Mouse (Mus musculus) cerebral cortex, adult 2 months (tissue): Measurements from ENCODE around the gene Isy1.

ENCODE experiments used
- WGBS: fragments of 180-500 bp; shearing (Covaris S2); methylation state at CpG from one replicate; pipeline ENCODE4 v1.1.7; 2018; 5-methylcytosine and 5-hydroxymethylcytosine counted together

Gene Isy1

DNA sequence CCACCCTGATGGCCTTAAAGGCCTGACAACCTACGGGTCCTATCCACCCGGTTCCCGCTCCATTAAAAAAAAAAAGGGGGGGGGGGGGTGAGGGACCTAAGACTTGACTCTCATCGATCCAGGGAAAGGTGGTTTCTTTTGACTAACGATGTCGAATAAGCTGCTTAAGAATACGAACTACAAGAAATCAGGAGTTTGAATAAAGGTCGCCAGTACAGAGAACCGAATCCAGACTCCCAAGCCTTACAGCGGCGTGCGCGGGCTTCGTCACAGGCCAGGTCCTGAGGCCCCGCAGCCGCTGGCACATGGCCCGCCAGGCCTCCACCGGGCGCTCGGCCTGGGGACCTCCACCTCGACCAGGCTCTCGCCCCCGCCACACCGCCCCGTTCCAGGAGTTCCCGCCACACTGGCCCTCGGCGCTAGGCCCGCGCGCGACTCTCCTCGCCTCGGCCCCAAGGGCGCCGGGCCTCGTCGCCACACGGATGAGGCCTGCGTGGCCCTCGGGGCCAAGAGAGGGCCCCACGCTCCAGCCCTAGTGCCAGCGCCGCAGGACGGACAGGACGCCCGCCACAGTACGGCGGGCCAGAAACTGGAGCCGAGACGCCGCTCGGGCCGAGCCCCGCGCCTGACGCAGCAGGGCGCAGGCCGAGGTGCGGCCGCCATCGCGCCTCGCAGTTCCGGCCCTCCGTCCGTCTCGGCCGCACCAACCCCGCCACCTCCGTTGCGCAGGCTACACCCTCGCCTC lies 11.7 kb upstream of the Isy1 start:
- under 1% methylated on average over 71 of the region's 73 CpGs for WGBS

DNA sequence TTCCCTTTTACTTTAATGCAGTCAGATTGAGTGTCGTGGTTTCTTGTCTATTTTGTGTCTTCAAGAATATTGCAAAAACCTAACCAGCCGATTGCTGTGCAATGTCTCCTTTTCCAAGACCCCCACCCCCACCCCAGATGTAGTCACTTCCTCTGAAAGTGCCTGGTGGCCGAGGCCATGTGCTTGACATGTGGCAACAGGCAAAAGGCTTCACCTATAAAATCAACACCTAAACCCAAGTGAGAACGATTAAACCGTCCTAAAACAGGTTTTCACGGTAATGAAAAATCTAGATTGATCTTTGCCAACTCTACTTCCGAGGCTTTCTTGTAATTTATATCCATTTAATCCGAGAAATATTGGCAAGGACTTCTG lies 11.2 kb upstream of the Isy1 start:
- WGBS, result under 1% methylated on average over 8 of the region's 8 CpGs

DNA sequence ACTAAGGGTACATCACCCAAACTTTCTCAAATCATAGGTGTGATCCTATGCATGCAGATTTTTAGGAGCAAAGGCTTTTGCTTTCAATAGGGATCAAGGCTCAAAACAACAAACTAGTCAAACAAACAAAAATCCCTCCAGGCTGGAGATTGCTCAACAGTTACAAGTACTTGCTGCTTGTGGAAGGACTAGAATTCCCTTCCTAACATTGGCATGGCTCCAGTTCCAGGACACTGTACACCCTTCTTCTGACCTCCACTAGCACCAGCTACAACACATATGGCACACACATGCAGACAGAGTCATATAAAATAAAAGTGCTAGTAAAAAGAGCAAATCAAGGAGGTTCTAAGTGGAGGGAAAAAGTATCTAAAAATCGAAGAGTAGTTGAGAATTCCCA lies 8.2 kb upstream of the Isy1 start:
- WGBS, result 78% methylated on average over 1 of the region's 1 CpGs

DNA sequence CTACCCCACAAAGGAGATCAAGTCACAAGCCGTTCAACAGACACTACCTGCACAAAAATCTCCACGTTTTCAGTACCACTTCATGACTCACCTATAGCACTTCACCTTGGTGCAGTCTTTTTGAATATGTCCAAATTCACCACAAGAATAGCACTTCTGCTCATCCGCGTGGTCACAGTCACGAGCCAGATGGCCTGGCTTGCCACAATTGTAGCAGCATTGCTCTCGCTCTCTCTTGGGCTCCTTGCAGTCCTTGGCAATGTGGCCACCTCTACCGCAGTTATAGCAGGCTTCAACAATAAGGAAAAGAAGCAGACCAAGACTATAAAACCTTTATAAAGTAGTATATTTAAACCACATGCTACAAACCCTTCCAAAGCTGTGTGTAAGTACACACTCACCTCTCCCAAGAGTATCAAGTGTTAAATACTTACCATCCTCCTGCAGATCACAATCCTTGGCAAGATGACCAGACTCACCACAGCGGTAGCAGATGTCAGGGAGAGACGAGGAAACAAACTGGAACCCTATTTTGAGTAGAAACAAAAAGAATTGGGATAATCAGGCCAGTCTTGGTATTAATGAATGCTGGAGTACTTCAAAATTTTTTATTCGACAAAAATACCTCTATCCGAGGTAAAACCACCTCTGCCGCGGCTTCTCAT lies 6.6 kb upstream of the Isy1 start:
- 70% methylated on average over 13 of the region's 13 CpGs for WGBS

DNA sequence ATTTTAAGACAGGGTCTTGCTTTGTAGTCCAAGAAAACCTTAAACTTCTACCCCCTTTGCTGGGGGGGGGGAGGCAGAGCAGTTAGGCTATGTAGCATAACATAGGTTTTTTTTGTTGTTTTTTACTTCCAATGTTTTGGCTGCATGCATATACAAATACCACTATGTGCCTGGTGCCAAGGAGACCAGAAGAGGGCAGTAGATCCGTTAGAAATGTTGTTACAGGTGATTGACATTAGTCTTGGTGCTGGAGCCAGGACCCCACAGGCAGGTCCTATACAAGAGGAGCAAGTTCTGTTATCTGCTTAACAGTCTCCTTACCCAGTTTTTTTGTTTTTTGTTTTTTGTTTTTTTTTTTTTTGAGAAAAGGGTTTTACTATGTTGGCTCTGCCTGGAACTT lies 3.7 kb upstream of the Isy1 start:
- 5% methylated on average over 1 of the region's 1 CpGs for WGBS

DNA sequence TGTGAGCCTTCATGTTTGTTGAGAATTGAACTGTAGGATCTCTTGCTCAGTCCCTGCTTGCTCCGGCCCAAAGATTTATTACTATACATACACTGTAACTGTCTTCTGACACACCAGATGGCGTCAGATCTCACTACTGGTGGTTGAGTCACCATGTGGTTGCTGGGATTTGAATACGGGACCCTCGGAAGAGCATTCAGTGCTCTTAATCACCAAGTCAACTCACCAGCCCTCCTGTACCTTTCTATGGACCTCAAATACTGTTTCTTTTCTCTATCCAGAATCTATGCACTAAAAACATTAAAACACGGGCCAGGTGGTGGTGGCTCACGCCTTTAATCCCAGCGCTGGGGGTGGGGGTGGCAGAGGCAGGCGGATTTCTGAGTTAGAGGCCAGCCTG lies 3.0 kb upstream of the Isy1 start:
- WGBS, result 62% methylated on average over 8 of the region's 8 CpGs

DNA sequence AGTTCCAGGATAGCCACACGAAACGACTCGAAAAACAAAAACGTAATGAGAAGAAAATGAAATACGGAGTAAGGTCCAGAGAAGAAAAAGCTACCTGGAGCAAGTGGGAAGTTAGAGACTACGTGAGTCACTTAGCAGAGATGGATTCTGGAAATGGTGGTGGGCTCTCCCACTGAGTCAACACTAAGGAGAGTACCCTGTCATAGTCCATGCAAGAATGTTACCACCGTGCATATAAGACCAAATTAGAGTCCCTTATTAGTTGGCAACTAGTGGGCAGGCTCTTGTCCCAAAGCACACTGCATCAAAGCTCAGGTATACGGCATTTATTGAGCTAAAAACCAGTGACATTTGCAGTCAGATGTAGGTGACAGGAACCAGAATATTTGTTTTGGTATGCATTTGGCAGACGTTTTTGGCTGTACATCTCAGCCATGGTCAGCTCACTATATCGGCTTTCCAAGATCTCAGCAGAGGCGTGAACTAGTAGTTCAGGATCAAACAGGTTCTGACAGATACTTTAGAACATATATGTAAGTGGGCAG lies 1.3 kb upstream of the Isy1 start:
- WGBS, result 58% methylated on average over 11 of the region's 11 CpGs

DNA sequence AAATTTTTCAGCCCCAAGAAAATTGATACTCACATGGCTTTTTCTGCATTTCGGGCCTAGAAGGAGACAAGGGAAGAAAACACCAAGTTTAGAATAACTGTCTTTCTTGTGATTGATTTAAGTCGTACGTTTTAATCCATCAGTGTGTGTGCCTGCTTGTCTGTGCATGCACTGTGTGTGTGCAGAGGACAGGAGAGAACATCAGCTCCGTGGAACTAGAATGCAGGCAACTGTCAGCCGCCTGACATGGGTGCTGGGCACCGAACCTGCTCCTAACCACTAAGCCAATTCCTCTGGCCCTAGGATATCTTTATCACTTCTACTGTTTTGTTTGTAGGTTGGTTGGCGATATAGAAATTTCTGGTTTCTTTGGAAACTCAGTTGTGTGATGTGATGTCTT lies 2.9 kb downstream of the Isy1 start, which contains the start of gene Gm45140:
TSS of gene Gm45140 (minus strand) at position 101 of the 400 bp plus-strand sequence.
- 92% methylated on average over 7 of the region's 7 CpGs for WGBS

DNA sequence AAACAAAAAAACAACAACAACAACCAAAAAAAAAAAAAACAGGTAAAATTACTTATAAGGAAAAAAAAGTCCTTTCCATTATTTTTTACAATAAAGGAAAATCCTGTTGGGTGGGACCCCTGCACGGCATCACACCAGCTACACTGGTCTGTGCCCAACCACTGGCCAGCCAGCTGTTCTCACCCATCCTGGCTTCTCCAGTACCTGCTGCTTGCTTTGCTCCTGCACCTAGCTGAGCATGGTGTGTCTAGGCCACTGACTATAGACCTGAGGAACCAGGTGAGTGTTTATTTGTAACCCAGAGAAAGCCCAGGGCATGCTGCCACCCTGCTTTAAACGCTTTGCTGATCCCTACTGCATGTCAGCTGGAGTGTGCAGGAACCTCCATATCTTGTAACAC lies 18.2 kb downstream of the Isy1 start:
- WGBS, result 95% methylated on average over 2 of the region's 2 CpGs

DNA sequence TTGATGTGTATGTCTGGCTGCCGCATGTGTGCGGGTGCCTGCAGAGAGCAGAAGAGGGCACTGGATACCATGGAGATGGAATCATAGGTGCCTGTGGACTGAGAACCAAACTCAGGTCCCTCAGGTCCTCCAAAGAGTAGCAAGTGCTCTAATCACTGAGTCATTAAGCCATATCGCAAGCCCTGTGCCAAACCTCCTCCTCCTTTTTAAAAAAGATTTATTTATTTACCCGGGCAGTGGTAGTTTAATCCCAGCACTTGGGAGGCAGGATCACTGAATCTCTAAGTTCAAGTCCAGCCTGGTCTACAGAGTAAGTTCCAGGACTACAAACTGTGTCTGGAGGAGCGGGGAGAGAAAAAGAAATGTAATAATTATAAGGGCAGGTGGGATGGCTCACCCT lies 24.1 kb downstream of the Isy1 start:
- 92% methylated on average over 5 of the region's 5 CpGs for WGBS

DNA sequence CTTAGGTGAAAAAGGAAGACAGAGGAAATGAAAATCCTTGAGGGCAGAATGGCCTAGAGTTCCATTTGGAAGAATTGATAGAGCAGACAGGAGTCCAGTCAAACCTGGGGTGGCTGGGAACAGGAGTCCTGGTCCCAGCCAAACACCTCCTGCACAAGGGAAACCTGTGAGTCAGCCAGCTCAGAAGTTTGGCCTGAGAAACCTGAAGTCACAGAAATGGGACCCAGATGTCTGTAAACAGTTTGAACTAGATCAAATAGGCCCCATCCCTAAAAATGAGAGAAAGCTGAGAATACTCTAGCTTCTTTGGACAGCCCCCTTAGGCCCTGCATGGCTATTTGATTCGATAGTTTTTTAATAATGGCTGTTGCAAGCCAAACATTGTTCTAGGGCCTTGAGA lies 25.9 kb downstream of the Isy1 start:
- 92% methylated on average over 1 of the region's 1 CpGs for WGBS

DNA sequence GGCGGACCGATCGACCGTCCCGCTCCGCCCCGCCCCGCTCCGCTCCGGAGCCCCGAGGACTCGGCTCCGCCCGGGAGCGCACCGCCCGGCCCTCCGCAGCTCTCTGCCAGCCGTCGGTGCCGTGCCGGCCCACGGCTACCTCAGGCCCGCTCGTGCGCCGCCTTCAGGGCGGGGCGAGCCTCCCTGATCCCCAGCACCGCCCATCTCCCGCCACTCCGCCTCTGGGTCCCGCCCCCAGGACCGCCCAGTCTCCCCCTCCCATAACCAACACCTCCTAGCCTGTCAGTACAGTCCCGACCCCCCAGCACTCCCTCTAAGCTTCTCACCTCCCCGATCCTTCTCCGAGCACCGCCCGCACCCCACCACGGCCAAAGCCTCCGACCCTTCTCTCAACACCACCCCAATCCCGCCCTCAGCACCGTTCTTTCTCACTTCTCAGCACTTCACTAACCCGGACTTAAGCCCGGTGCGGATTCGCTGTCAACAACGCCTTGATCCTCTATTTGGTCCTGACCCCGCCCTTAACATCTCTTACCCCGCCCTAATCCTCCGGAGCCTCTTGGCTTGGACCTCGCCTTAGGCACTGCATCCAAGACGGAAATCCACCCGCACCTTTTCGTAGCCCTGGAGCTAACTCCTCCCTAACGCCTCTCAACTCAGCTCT lies 26.8 kb downstream of the Isy1 start, which contains the start of gene Rab43:
TSS of gene Rab43 (minus strand) at position 490 of the 664 bp plus-strand sequence.
- WGBS, result 1% methylated on average over 53 of the region's 56 CpGs

DNA sequence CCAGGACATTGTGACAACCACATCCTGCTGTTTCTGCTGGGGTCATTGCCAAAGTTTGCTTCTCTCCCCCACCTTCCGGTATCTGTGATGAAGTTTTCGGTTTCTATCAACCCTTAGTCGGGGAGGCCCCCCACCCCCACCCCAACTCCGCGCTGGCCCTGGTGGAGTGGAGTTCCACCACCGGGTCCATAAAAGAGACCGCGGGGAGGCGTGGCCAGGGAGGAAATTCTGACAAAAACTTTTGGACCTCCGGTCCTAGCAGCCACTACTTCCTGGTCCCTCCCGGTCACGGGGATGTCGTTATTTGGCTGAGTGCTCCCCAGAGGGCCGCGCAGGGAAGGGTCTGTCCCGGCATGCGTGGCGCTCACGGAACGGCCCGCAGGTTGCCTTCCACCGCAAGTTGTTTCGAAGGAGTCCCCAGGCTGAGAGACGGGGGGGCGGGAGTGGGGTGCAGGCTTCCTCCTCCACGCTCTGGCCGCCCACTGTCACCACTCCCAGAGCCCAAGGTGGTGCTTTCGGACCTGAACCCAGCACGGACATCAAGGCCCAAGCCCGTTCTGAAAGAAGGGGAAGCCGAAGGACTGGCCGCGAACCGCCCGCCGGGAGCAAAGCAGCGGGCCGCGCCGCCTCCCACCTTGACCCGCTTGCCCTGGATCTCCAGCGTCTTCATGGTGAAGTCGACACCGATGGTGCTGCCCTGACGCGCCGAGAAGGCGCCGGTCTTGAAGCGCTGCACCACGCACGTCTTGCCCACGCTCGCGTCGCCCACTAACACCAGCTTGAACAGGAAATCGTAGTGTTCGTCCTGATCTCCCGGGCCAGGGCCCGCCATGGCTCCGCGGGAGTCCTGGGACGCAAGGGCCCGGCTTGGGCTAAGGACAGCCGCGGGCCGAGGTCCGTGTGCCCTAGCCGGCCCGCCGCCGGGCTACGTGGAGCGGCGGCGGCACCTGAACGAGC lies 27.6 kb downstream of the Isy1 start:
- WGBS, result 1% methylated on average over 77 of the region's 77 CpGs

DNA sequence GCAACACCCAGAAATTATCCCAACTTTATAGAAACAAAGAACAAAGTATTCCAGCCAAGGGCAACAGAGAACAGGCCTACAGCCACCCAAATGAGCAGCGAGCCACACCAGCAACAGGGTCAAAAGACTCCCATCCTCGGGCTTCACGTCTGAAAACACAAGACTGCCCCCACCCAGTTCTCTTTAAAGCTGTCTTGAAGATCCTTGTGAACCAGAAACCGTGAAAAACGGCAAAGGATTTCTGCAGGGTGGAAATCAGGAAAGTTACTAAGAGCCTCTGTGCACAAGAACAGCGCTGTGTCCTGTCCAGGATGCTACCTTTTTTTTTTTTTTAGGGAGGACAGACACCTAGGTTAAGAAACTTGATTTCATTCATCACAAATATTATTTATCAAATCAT lies 28.3 kb downstream of the Isy1 start:
- 42% methylated on average over 6 of the region's 6 CpGs for WGBS

DNA sequence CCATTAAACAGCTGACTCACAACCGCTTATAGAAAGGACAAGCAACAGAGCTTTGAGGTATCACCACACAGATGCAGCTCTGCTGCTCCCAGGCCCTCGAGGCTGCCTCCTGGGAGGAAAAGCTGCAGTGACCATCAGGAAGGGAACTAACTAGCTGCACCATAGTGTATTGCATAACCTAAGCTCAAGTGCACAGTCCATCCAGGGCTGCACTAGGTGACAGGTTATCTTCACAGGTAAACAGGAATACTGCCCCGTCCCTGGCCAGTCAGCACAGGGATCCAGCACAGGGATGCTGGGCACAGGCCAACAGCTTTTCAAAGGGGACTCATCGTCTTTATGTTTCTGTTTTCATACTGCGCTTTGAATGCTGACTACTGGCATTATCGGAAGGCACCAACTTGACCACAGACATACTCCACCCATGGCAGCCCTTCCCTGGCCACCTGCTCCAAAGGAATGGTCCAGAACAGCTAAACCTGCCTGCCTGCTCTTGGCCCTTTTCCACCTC lies 28.9 kb downstream of the Isy1 start:
- WGBS, result 78% methylated on average over 6 of the region's 6 CpGs

DNA sequence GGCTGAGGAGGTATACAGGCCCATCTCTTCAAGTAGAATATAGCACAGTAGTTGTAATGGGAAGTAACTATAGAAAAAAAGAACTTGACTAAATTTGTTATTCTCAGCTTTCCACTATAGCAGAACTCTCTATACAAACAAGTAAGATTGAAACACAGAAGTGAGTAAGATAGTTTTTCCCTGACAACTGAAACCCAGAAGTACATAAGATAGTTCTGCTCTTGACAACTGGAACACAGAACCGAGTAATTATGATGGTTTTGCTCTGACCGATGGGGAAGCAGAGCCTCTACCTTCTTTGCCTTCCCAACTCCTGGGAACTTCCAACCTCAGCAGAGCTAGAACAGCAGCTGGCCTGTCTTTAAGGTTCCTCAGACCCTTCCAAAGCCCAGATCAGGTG lies 29.5 kb downstream of the Isy1 start:
- 84% methylated on average over 2 of the region's 2 CpGs for WGBS

DNA sequence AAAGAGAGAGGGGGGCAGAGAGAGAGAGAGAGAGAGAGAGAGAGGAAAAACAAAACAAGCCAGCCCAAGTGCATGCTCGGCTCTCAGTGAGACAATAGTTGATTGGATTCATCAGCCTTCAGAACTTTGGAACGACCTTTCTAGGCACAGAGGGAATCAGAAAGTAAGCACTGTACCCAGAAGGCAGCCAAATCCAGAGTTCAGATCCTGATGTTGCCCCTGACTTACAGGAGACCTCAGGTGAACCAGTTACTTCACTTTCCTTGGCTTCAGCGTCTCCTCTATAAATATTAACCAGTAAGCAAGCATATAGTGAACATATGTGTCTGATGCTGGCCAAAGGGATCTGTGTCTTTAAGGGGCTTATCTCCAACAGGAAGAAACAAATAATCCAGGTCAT lies 30.1 kb downstream of the Isy1 start:
- 63% methylated on average over 3 of the region's 3 CpGs for WGBS

DNA sequence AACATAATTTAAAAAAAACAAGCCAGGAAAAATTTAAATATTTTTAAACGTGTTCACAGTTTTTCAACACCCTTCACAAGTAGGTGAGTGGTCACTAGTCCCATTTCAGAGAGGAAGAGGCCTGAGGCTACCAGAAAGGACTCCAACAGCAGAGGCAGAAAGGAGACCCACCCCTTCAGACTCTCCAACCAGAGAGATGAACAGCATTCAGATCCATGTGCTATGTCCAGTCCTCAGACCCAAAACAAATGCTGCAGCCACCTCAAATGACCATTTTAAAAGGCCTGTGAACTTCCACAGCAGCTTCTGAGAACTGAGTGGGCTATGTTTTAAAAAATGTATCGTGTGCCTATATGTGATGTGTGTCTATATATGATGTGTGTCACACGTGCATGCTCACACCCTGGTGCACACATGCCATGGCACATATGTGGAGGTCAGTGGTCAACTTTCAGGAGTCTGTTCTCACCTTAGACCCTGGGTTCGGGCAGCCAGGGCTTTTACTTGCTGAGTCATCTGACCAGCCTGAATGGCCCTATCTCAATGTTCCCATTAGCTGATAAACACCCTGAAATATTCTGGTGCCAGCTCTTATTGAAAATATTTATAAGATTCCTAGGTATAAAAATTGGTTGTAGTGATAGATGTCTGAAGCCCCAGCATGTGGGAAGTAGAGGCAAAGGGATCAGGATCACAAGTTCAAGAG lies 30.7 kb downstream of the Isy1 start:
- 85% methylated on average over 4 of the region's 4 CpGs for WGBS

DNA sequence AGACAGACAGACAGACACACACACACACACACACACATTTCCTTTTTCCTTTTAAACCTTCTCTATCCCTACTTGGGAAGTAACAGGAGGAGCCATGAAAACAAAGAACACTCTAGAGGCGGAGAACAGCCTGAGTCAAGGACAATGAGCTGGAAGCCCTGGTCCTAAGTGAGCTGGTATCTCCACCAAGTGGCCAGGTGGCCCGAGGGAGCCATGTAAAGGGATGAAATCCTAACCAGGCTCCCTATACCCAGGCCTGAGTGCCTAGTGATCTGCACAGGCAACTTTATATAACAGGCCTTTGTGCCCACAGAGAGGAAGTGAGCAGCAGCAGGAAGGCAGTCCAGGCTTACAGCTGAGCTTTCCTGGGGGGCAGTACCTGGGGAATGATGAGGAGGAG lies 31.7 kb downstream of the Isy1 start:
- 57% methylated on average over 2 of the region's 2 CpGs for WGBS

DNA sequence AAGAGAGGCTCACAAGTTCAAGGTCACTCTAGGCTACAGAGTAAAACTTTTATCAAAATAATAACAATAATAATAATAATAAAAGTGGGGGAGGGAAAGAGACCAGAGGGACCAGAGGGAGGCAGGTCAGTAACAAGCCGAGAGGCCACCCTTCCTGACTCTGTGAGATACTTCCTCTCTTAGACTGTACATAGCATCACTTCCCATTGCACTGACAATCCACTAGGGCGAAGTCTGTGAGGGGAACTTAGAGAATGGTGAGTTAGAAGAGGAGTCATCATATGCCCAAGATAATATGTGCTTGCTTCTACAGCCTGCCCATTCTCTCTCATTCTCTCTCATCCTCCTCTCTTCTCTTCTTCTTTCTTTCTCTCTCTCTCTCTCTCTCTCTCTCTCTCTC lies 32.6 kb downstream of the Isy1 start:
- 66% methylated on average over 2 of the region's 2 CpGs for WGBS

DNA sequence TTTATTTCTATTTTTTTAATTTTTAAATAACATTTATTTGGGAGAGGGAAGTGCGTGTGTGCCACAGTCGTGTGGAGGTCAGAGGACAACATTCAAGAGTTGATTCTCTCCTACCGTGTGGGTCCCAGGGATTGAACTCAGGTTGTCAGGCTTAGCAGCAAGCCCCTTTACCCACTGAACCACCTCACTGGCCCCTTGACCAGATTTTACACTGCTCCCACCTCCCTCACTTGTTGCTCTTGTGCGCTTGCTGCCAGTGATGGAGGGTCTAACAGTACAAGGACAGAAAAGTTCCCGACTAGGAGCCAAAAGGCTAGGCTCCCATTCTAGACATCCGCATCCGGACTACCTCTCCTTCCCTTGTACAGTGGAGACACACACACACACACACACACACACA lies 33.1 kb downstream of the Isy1 start:
- 90% methylated on average over 7 of the region's 7 CpGs for WGBS
